Mouse (Mus musculus) heart, postnatal 0 days (tissue): ENCODE results near the gene Nrf1.

ENCODE experiments used
- CTCF ChIP-seq: IDR thresholded peaks from 2 replicates; pipeline ENCODE4 v1.5.1; 2016; ENCODE audit warnings: antibody characterized with exemption, control low read depth, low read depth
- EP300 ChIP-seq: IDR thresholded peaks from 2 replicates; pipeline ENCODE4 v1.6.1; 2016; ENCODE audit warnings: antibody characterized with exemption, low read depth

GRCm38 (mm10) chr6:30195656-30196055, 147.9 kb downstream of the Nrf1 start:
- TF ChIP-seq CTCF (no peak), EP300 (no peak)
